Mouse (Mus musculus): ENCODE results near the gene Kank4. TPM values are rescaled to one million over a fixed set of nuclear protein-coding genes. Genes with fewer than 3 reads are reported as not detected.
"Not testable (repeated sequence)": the region's sequence is repeated elsewhere in the genome, so short reads cannot be mapped to it uniquely, and the experiment has no call there.

Kank4 gene
- polyA plus RNA-seq, 1 experiment: 0.08 TPM

- WGBS: 18% methylated on average over 10 of the region's 10 CpGs
- no peak overlapping the region for H3K4me3 ChIP-seq (ENCODE audit: low read depth, low read length)
- TF ChIP-seq CTCF (IDR thresholded peaks at IDR 0.05; ENCODE audit: extremely low read depth, insufficient read length, insufficient replicate concordance, low read depth, low read length) (no peak), POLR2A (IDR thresholded peaks at IDR 0.05; ENCODE audit: low read depth, low read length) (no peak)
- no peak overlapping the region for H3K27ac ChIP-seq (ENCODE audit: insufficient read depth, low read depth, low read length)
- no peaks in the 10 kb centered on the region; the same call in 1 of the 2 replicates for H3K27me3 ChIP-seq (ENCODE audit: control insufficient read depth, insufficient read depth, low read length)
- no peaks in the 10 kb centered on the region for H3K4me1 ChIP-seq (ENCODE audit: control insufficient read depth, insufficient read depth, insufficient read length, low read length)
- no peaks in the 10 kb centered on the region for H3K36me3 ChIP-seq (ENCODE audit: control insufficient read depth, insufficient read depth, low read length)
These were observed 89.4 kb downstream of the Kank4 start for GRCm38 (mm10) chr4:98727959-98728347.

GRCm38 (mm10) chr4:98727295-98727958 is 89.9 kb downstream of the Kank4 start:
- no peak for TF ChIP-seq POLR2A (IDR thresholded peaks at IDR 0.05; ENCODE audit: low read depth, low read length)
- Histone ChIP-seq H3K27ac (ENCODE audit: insufficient read depth, low read depth, low read length) (no peak overlapping the region), H3K4me1 (ENCODE audit: control insufficient read depth, insufficient read depth, insufficient read length, low read length) (no peaks in the 10 kb centered on the region), H3K4me3 (ENCODE audit: low read depth, low read length) (no peak overlapping the region), H3K36me3 (ENCODE audit: control insufficient read depth, insufficient read depth, low read length) (no peaks in the 10 kb centered on the region), H3K27me3 (ENCODE audit: control insufficient read depth, insufficient read depth, low read length) (no peaks in the 10 kb centered on the region; the same call in 1 of the 2 replicates)
- 20% methylated on average over 21 of the region's 21 CpGs for WGBS

- Histone ChIP-seq H3K4me1 (ENCODE audit: control insufficient read depth, insufficient read depth, insufficient read length, low read length) (no peaks in the 10 kb centered on the region), H3K27ac (ENCODE audit: insufficient read depth, low read depth, low read length) (no peak within 1 kb of the TSS), H3K4me3 (ENCODE audit: low read depth, low read length) (no peak within 1 kb of the TSS), H3K27me3 (ENCODE audit: control insufficient read depth, insufficient read depth, low read length) (no peaks in the 10 kb centered on the region; the same call in 1 of the 2 replicates), H3K36me3 (ENCODE audit: control insufficient read depth, insufficient read depth, low read length) (no peaks in the 10 kb centered on the region)
- TF ChIP-seq POLR2A (IDR thresholded peaks at IDR 0.05; ENCODE audit: low read depth, low read length) (no peak), CTCF (IDR thresholded peaks at IDR 0.05; ENCODE audit: extremely low read depth, insufficient read length, insufficient replicate concordance, low read depth, low read length) (no peak)
- 22% methylated on average over 29 of the region's 29 CpGs for WGBS
These were observed 90.6 kb downstream of the Kank4 start, which contains the start of gene L1td1 for GRCm38 (mm10) chr4:98726590-98727237. TSS of gene L1td1 (plus strand) at chr4:98726734.

GRCm38 (mm10) chr4:98725439-98725838 is 91.9 kb downstream of the Kank4 start:
- H3K36me3 ChIP-seq (ENCODE audit: control insufficient read depth, insufficient read depth, low read length): no peaks in the 10 kb centered on the region
- 43% methylated on average over 4 of the region's 4 CpGs for WGBS

DNA sequence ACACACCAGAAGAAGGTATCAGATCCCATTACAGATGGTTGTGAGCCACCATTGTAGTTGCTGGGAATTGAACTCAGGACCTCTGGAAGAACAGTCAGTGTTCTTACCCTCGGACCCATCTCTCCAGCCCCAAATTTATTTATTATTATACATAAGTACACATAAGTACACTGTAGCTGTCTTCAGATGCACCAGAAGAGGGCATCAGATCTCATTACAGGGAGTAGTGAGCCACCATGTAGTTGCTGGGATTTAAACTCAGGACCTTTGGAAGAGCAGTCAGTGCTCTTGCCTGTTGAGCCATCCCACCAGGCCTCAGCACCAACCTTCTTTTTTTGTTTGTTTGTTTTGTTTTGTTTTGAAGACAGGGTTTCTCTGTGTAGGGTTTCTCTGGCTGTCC is 92.7 kb downstream of the Kank4 start:
- H3K36me3 ChIP-seq (ENCODE audit: control insufficient read depth, insufficient read depth, low read length); H3K4me1 ChIP-seq (ENCODE audit: control insufficient read depth, insufficient read depth, insufficient read length, low read length); H3K4me3 ChIP-seq (ENCODE audit: low read depth, low read length); H3K27me3 ChIP-seq (ENCODE audit: control insufficient read depth, insufficient read depth, low read length); H3K27ac ChIP-seq (ENCODE audit: insufficient read depth, low read depth, low read length): not testable (repeated sequence)
- 90% methylated on average over 1 of the region's 1 CpGs for WGBS

More at GRCm38 (mm10) chr4:98725439-98725838, 91.9 kb downstream of the Kank4 start:
- Histone ChIP-seq H3K27me3 (ENCODE audit: control insufficient read depth, insufficient read depth, low read length) (no peaks in the 10 kb centered on the region; the same call in 1 of the 2 replicates), H3K4me3 (ENCODE audit: low read depth, low read length) (no peak overlapping the region), H3K4me1 (ENCODE audit: control insufficient read depth, insufficient read depth, insufficient read length, low read length) (no peaks in the 10 kb centered on the region), H3K27ac (ENCODE audit: insufficient read depth, low read depth, low read length) (no peak overlapping the region)
- TF ChIP-seq POLR2A (IDR thresholded peaks at IDR 0.05; ENCODE audit: low read depth, low read length): no peak
- TF ChIP-seq CTCF (IDR thresholded peaks at IDR 0.05; ENCODE audit: extremely low read depth, insufficient read length, insufficient replicate concordance, low read depth, low read length): no peak

DNA sequence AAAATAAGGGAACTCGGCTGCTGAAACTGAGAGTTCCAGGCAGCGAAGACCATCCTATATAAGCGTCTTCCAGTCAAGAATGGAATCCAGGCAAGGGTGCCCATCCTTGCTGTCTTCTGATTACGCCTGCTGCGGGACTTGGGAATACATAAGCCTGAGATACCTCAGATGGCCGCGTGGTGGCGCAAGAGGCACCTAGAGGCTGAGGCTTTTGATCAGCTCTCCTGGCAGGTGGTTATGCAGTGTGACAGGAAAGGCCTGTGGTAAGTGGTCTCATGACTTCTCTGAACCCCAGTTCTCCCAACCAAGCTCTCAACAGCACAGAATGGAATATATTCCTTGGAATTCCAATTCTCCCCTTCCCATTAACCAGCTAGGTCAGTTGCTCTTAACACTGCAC is 94.9 kb downstream of the Kank4 start:
- Histone ChIP-seq H3K36me3 (ENCODE audit: control insufficient read depth, insufficient read depth, low read length) (0 out of 2 replicates have a peak, but pooled peaks cover 3% of the 10 kb centered on the region), H3K4me3 (ENCODE audit: low read depth, low read length) (no peak overlapping the region), H3K27me3 (ENCODE audit: control insufficient read depth, insufficient read depth, low read length) (no peaks in the 10 kb centered on the region; the same call in 1 of the 2 replicates), H3K27ac (ENCODE audit: insufficient read depth, low read depth, low read length) (no peak overlapping the region), H3K4me1 (ENCODE audit: control insufficient read depth, insufficient read depth, insufficient read length, low read length) (no peaks in the 10 kb centered on the region)
- WGBS: 11% methylated on average over 8 of the region's 8 CpGs
- TF ChIP-seq CTCF (IDR thresholded peaks at IDR 0.05; ENCODE audit: extremely low read depth, insufficient read length, insufficient replicate concordance, low read depth, low read length): peak; percentile 80; the same call in 1 of the 2 replicates
- TF ChIP-seq POLR2A (IDR thresholded peaks at IDR 0.05; ENCODE audit: low read depth, low read length): no peak

GRCm38 (mm10) chr4:98718547-98718917 is 98.8 kb downstream of the Kank4 start:
- Histone ChIP-seq H3K4me1 (ENCODE audit: control insufficient read depth, insufficient read depth, insufficient read length, low read length) (no peaks in the 10 kb centered on the region), H3K36me3 (ENCODE audit: control insufficient read depth, insufficient read depth, low read length) (peaks cover 5% of the 10 kb centered on the region; the same call in 1 of the 2 replicates), H3K27ac (ENCODE audit: insufficient read depth, low read depth, low read length) (no peak overlapping the region), H3K4me3 (ENCODE audit: low read depth, low read length) (no peak overlapping the region), H3K27me3 (ENCODE audit: control insufficient read depth, insufficient read depth, low read length) (no peaks in the 10 kb centered on the region)
- no peak for TF ChIP-seq POLR2A (IDR thresholded peaks at IDR 0.05; ENCODE audit: low read depth, low read length)
- no peak for TF ChIP-seq CTCF (IDR thresholded peaks at IDR 0.05; ENCODE audit: extremely low read depth, insufficient read length, insufficient replicate concordance, low read depth, low read length)
- 89% methylated on average over 10 of the region's 10 CpGs for WGBS

Data from small intestine, adult 2 months (tissue).